Mouse (Mus musculus) heart, embryonic 15.5 days (tissue): ENCODE data around the gene Yipf3. TPM values are rescaled to one million over a fixed set of nuclear protein-coding genes. Genes with fewer than 3 reads are reported as not detected.

Experiments
- ATAC-seq: fragments of 200-750 bp; cut with Nextera tagmentation; replicated peaks from 2 replicates; pipeline ENCODE4 v1.8.0; 2017; ENCODE audit warnings: low read depth, moderate TSS enrichment; ENCODE audit not compliant: insufficient number of reproducible peaks, insufficient read depth, low FRiP score
- H3K27ac ChIP-seq: fragments of 300-500 bp; sonication (generic); 2 replicates; pipeline ENCODE4 v1.5.1; 2015; ENCODE audit warnings: mild to moderate bottlenecking, inconsistent platforms
- H3K27me3 ChIP-seq: fragments of 300-500 bp; sonication (generic); 2 replicates; pipeline ENCODE4 v1.6.1; 2015; ENCODE audit warnings: inconsistent platforms
- H3K36me3 ChIP-seq: fragments of 300-500 bp; sonication (generic); 2 replicates; pipeline ENCODE4 v1.6.1; 2015; ENCODE audit warnings: mild to moderate bottlenecking, inconsistent platforms
- H3K4me1 ChIP-seq: fragments of 300-500 bp; sonication (generic); replicated peaks from 2 replicates; pipeline ENCODE4 v1.6.1; 2015; ENCODE audit warnings: inconsistent platforms
- H3K4me2 ChIP-seq: fragments of 300-500 bp; sonication (generic); 2 replicates; pipeline ENCODE4 v1.6.1; 2015; ENCODE audit warnings: inconsistent platforms, mild to moderate bottlenecking, moderate library complexity
- H3K4me3 ChIP-seq: fragments of 300-500 bp; sonication (generic); 2 replicates; pipeline ENCODE4 v1.5.1; 2015; ENCODE audit warnings: mild to moderate bottlenecking, inconsistent platforms
- H3K9ac ChIP-seq: fragments of 300-500 bp; sonication (generic); 2 replicates; pipeline ENCODE4 v1.6.1; 2015; ENCODE audit warnings: mild to moderate bottlenecking, inconsistent platforms
- H3K9me3 ChIP-seq: fragments of 300-500 bp; sonication (generic); replicated peaks from 2 replicates; pipeline ENCODE4 v1.6.1; 2016; ENCODE audit warnings: inconsistent platforms
- WGBS: fragments of 180-500 bp; shearing (Covaris S2); methylation state at CpG from one replicate; pipeline ENCODE4 v1.1.7; 2015; ENCODE audit warnings: mixed read lengths; 5-methylcytosine and 5-hydroxymethylcytosine counted together
- polyA plus RNA-seq: library from polyadenylated mRNA; unstranded; fragments of >200 nt; fragmentation: Nextera tagmentation; extraction: Ambion mirVana; gene quantifications from 2 replicates; pipeline ENCODE4 v1.2.1, GENCODE M21; 2015

Yipf3 gene
- polyA plus RNA-seq = 72.1 and 97.8 TPM in 2 replicates

GRCm38 (mm10) chr17:46247512-46248188 lies at the start of gene Yipf3, which contains the start of gene Polr1c:
Gene Yipf3, plus strand, starts transcription at chr17:46248080.
Gene Polr1c, minus strand, starts transcription at chr17:46248054.
- Histone ChIP-seq H3K4me3 (peak within 1 kb of the TSS; percentile 79), H3K9me3 (no peaks in the 10 kb centered on the region), H3K4me1 (peaks cover 25% of the 10 kb centered on the region), H3K27me3 (no peaks in the 10 kb centered on the region), H3K36me3 (peaks cover 63% of the 10 kb centered on the region), H3K4me2 (peak within 1 kb of the TSS; percentile 84), H3K27ac (peak within 1 kb of the TSS; percentile 78), H3K9ac (peak within 1 kb of the TSS; percentile 90)
- under 1% methylated on average over 53 of the region's 53 CpGs for WGBS
- peak; percentile 89 for ATAC-seq

- peaks cover 29% of the 10 kb centered on the region for H3K4me1 ChIP-seq
- H3K9me3 ChIP-seq = no peaks in the 10 kb centered on the region
- H3K27ac ChIP-seq = no peak overlapping the region
- WGBS = 57% methylated on average over 6 of the region's 6 CpGs
- peaks cover 29% of the 10 kb centered on the region for H3K36me3 ChIP-seq
- ATAC-seq = no peak
- no peaks in the 10 kb centered on the region for H3K27me3 ChIP-seq
- peak overlapping the region; percentile 72 for H3K4me3 ChIP-seq
- H3K4me2 ChIP-seq = peak overlapping the region; percentile 74
- H3K9ac ChIP-seq = peak overlapping the region; percentile 23; the same call in 1 of the 2 replicates
These were observed 46.7 kb upstream of the Yipf3 start for GRCm38 (mm10) chr17:46201151-46201550.

GRCm38 (mm10) chr17:46202421-46203071 lies 45.3 kb upstream of the Yipf3 start, which contains the start of the genes Polh and Xpo5:
Gene Polh, minus strand, starts transcription at chr17:46202645.
Gene Xpo5, plus strand, starts transcription at chr17:46202782.
- peak; percentile 95 for ATAC-seq
- peaks cover 29% of the 10 kb centered on the region for H3K4me1 ChIP-seq
- peak within 1 kb of the TSS; percentile 74 for H3K4me2 ChIP-seq
- H3K27me3 ChIP-seq = no peaks in the 10 kb centered on the region
- peak within 1 kb of the TSS; percentile 74 for H3K9ac ChIP-seq
- H3K27ac ChIP-seq = peak within 1 kb of the TSS; percentile 89
- peak within 1 kb of the TSS; percentile 72 for H3K4me3 ChIP-seq
- peaks cover 29% of the 10 kb centered on the region for H3K36me3 ChIP-seq
- under 1% methylated on average over 66 of the region's 66 CpGs for WGBS
- no peaks in the 10 kb centered on the region for H3K9me3 ChIP-seq

GRCm38 (mm10) chr17:46203078-46203477 lies 44.8 kb upstream of the Yipf3 start:
- peak; percentile 41 for ATAC-seq
- H3K9me3 ChIP-seq = no peaks in the 10 kb centered on the region
- peaks cover 29% of the 10 kb centered on the region for H3K4me1 ChIP-seq
- peaks cover 29% of the 10 kb centered on the region for H3K36me3 ChIP-seq
- peak overlapping the region; percentile 72 for H3K4me3 ChIP-seq
- H3K27me3 ChIP-seq = no peaks in the 10 kb centered on the region
- peak overlapping the region; percentile 74 for H3K9ac ChIP-seq
- H3K27ac ChIP-seq = peak overlapping the region; percentile 70
- WGBS = 0% methylated on average over 20 of the region's 20 CpGs
- H3K4me2 ChIP-seq = peak overlapping the region; percentile 74

GRCm38 (mm10) chr17:46206676-46207075 lies 41.2 kb upstream of the Yipf3 start:
- Histone ChIP-seq H3K4me3 (no peak overlapping the region), H3K9me3 (no peaks in the 10 kb centered on the region), H3K4me1 (peaks cover 17% of the 10 kb centered on the region), H3K9ac (no peak overlapping the region), H3K36me3 (peaks cover 54% of the 10 kb centered on the region), H3K4me2 (no peak overlapping the region), H3K27ac (no peak overlapping the region), H3K27me3 (no peaks in the 10 kb centered on the region)
- no peak for ATAC-seq

GRCm38 (mm10) chr17:46210550-46210949 lies 37.3 kb upstream of the Yipf3 start:
- Histone ChIP-seq H3K4me3 (no peak overlapping the region), H3K9me3 (no peaks in the 10 kb centered on the region), H3K36me3 (peaks cover 87% of the 10 kb centered on the region), H3K27me3 (no peaks in the 10 kb centered on the region), H3K27ac (no peak overlapping the region), H3K9ac (no peak overlapping the region), H3K4me2 (no peak overlapping the region), H3K4me1 (no peaks in the 10 kb centered on the region)
- 88% methylated on average over 3 of the region's 3 CpGs for WGBS
- no peak for ATAC-seq

- no peaks in the 10 kb centered on the region for H3K27me3 ChIP-seq
- no peaks in the 10 kb centered on the region for H3K4me1 ChIP-seq
- H3K36me3 ChIP-seq = peaks cover 90% of the 10 kb centered on the region
- no peak overlapping the region for H3K4me3 ChIP-seq
- no peaks in the 10 kb centered on the region for H3K9me3 ChIP-seq
- 86% methylated on average over 3 of the region's 3 CpGs for WGBS
- no peak overlapping the region for H3K9ac ChIP-seq
- H3K4me2 ChIP-seq = no peak overlapping the region
- H3K27ac ChIP-seq = no peak overlapping the region
- ATAC-seq = no peak
These were observed 26.3 kb upstream of the Yipf3 start for GRCm38 (mm10) chr17:46221601-46222000.

- Histone ChIP-seq H3K27me3 (no peaks in the 10 kb centered on the region), H3K4me1 (no peaks in the 10 kb centered on the region), H3K9ac (no peak overlapping the region), H3K27ac (no peak overlapping the region), H3K4me2 (no peak overlapping the region), H3K4me3 (no peak overlapping the region), H3K9me3 (no peaks in the 10 kb centered on the region), H3K36me3 (peaks cover 85% of the 10 kb centered on the region)
- WGBS = 84% methylated on average over 7 of the region's 7 CpGs
- no peak for ATAC-seq
These were observed 20.3 kb upstream of the Yipf3 start for GRCm38 (mm10) chr17:46227576-46227975.

GRCm38 (mm10) chr17:46236067-46236466 lies 11.8 kb upstream of the Yipf3 start:
- Histone ChIP-seq H3K4me2 (no peak overlapping the region), H3K4me1 (peaks cover 14% of the 10 kb centered on the region), H3K9me3 (no peaks in the 10 kb centered on the region), H3K27ac (no peak overlapping the region), H3K27me3 (no peaks in the 10 kb centered on the region), H3K36me3 (peaks cover 55% of the 10 kb centered on the region), H3K4me3 (no peak overlapping the region), H3K9ac (no peak overlapping the region)
- 76% methylated on average over 1 of the region's 1 CpGs for WGBS
- no peak for ATAC-seq

GRCm38 (mm10) chr17:46237079-46237478 lies 10.8 kb upstream of the Yipf3 start:
- 80% methylated on average over 6 of the region's 6 CpGs for WGBS
- no peak overlapping the region for H3K27ac ChIP-seq
- no peak for ATAC-seq
- peaks cover 14% of the 10 kb centered on the region for H3K4me1 ChIP-seq
- H3K9ac ChIP-seq = no peak overlapping the region
- peaks cover 56% of the 10 kb centered on the region for H3K36me3 ChIP-seq
- no peaks in the 10 kb centered on the region for H3K27me3 ChIP-seq
- H3K4me2 ChIP-seq = no peak overlapping the region
- H3K4me3 ChIP-seq = no peak overlapping the region
- H3K9me3 ChIP-seq = no peaks in the 10 kb centered on the region

- WGBS = 69% methylated on average over 5 of the region's 5 CpGs
- H3K9ac ChIP-seq = no peak overlapping the region
- no peak for ATAC-seq
- H3K27ac ChIP-seq = no peak overlapping the region
- H3K36me3 ChIP-seq = peaks cover 60% of the 10 kb centered on the region
- no peaks in the 10 kb centered on the region for H3K27me3 ChIP-seq
- H3K4me1 ChIP-seq = peaks cover 14% of the 10 kb centered on the region
- H3K4me3 ChIP-seq = no peak overlapping the region
- H3K9me3 ChIP-seq = no peaks in the 10 kb centered on the region
- H3K4me2 ChIP-seq = no peak overlapping the region
These were observed 10.4 kb upstream of the Yipf3 start for GRCm38 (mm10) chr17:46237480-46237879.
